Mouse (Mus musculus): ENCODE data around the gene D130040H23Rik.
"Not testable (repeated sequence)": the region's sequence is repeated elsewhere in the genome, so short reads cannot be mapped to it uniquely, and the experiment has no call there.

Gene D130040H23Rik

DNA sequence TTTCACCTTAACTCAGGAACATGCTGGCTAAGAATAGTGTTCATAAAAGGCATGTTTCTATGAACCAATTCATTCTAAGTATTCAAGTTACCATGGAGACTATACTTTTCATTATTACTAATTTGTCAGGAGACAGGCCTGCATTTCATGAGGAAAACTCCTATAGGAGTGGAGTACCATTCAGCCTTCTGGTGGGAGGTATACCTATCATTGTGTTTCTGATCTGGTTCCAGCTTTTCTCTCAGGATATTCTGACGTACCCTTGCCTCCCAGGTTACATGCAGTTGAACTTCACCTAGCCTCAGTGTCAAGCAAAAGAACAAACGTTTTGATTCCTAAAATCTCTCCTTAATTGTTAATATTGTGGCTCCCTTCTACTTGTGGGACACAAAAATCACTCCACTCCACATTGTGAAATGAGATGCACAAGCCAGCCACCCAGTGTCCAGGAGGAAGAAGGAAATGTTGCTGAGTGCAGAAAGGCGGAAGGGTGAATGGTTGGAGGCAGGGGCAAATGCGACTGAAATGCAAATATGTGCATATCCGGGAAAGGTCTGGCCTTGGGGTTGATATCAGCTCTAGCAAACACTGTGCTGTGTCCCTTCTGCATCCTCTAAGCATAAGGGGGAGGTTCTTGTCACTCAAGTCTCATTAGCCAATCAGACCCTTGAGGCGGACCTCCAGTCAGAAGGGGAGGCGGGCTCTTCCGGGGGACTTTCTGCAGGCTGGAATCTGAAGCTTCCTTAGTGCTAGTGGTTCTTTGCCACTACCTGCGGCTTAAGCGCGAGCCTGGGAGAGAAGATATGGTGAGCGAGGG, at the start of gene D130040H23Rik:
Gene D130040H23Rik (plus strand): TSS at position 695 of the 817 bp plus-strand sequence.
- peak; percentile 88 for DNase-seq (ENCODE audit: low read depth, low spot score)

DNA sequence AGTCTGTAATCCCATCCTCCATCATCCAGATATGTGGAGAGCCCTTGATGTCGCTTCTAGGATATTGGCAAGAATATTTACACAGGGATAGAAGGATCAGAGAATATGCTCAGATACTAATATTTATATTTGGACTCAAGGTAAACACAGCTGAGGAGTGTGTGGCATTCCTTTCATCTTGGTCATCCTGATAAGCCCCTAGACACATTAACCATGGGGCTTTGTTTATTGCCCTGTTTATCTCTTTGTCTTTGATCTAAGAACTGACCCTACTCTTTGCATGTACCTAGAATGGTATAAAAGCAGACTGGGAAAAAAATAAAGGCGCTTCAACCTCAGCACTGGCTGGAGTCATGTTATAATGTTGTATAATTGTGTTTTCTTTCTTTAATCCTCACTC, 28.3 kb upstream of the D130040H23Rik start:
- DNase-seq (ENCODE audit: low read depth, low spot score): no peak

DNA sequence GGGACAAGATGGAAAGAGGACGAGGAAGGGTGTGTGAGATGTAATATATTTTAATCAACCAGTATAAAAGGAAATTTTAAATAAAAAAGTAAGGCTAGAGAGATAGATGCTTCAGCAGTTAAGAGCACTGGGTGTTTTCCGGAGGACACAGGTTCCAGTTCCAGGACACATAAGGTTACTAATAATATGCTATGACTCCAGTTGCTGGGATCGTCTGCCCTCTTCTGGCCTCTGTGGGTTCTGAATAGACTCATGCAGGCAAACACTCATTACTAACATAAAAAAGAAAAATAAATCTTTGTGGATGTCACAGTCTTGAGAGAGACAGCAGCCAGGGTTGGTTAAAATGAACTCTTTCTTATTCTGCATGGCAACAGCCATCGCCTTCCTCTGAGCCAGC, 2.4 kb upstream of the D130040H23Rik start:
- no peak for DNase-seq (ENCODE audit: low read depth, low spot score)

DNA sequence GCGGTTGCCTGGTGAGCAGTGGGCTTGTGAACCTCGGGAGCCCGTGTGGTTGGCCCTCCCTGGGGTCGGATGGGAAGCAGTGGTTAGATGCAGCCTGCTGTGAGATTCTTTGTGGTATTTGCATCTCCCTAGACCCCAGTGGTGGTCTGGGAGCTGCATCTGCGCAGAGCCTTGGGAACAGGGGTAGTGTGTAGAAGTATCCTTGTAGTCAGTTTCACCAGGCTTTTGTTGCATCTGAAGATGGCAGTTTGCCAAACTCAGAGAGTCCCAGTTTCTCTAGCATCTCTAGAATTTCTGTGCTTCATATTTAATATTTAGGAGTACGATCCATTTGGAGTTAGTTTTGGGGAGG, 299 bp downstream of the D130040H23Rik start:
- DNase-seq (ENCODE audit: low read depth, low spot score): no peak

DNA sequence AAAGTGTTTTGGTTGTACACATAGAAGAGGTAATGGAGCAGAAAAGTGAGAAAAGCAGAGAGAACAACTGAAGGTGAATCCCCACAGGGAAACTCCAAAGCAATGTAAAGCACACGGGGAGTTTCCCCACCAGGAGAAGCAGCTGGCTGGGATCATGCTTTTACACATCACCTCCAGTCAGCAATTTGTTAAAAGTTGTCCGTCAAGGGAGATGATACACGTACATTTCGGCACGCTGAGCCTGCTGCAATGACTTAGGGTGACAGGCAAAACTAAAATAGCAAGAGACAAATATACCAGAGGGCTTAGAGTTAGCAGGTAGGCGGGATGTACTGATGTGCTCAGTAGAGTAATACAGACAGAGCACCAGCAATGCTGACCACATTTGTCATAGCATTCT, 1.6 kb downstream of the D130040H23Rik start:
- DNase-seq (ENCODE audit: low read depth, low spot score): peak; percentile 10

DNA sequence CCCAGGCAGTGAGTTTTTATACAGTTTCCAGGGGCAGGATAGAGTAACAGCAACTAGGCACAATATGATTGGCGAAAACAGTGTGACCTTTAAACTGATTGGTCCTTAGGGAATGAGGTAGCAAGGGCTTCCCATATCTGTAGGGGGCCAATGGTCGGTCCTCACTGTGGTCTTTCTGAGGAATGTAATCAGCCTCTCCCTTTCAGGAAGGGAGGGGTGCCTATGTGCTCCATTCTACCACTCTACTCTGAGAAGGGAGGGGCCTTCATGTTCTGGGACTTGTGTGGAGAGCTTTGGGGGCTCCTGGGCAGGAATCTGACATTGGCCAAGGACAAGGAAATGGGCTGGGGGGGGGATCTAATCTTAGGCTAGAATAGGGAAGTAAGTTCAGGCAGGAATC, 53.9 kb downstream of the D130040H23Rik start:
- DNase-seq (ENCODE audit: low read depth, low spot score): no peak

DNA sequence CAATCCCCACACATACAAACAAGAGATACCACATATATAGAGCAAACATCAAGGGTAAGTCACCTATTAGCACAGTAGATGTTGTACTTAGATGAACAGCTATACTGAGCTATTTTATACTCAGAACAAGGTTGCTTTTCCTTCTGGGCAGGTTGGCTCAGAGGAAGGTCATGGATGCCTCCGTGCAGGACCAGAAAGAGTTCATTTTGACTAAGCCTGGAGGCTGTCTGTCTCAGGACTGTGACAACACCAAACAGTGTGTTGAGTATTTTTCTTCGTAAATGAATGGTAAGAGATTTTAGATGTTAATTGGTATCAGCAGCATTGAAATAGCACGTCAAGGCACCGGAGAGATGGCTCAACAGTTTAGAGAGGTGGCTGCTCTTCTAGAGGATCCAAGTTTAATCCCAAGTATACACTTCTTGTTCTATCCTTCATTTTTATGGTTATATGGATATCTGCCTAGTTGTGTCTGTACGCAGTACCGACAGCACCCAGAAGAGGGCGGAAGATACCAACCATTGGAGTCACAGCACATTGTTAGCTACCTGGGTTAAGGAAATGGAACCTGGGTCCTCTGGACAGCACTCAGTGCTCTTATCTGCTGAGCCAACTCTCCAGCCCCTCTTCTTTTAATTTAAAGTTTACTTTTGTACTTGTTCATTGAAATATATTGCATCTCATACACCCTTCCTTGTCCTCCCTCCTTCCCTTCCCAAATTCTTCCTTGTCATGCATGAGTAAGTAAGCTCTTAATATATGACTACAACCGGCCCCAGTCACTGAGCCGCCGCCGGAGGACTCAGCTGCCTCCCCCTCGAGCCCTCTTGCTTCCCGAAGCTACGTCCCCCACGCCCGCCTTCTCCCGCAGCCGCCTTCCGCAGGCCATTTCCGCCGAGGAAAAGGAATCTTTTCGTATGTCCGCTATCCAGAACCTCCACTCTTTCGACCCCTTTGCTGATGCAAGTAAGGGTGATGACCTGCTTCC, 57.7 kb downstream of the D130040H23Rik start:
- DNase-seq (ENCODE audit: low read depth, low spot score): peak; percentile 66

DNA sequence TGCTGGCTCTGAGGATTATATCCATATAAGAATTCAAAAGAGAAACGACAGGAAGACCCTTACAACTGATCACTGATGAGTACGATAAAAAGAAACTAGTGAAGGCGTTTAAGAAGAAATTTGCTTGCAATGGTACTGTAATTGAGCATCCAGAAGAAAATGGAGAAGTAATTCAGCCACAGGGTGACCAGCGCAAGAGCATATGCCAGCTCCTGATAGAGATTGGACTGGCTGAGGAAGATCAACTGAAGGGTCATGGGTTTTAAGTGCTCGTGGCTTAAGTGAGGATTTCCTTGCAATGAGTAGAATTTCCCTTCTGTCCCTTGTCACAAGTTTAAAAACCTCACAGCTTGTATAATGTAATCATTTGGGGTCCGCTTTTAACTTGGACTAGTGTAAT, 58.4 kb downstream of the D130040H23Rik start:
- not testable (repeated sequence) for DNase-seq (ENCODE audit: low read depth, low spot score)
